Mouse (Mus musculus) embryonic facial prominence, embryonic 14.5 days (tissue): ENCODE data around the gene E2f2. TPM values are rescaled to one million over a fixed set of nuclear protein-coding genes. Genes with fewer than 3 reads are reported as not detected.

ENCODE experiments used
- ATAC-seq: fragments of 200-750 bp; cut with Nextera tagmentation; 2 replicates; pipeline ENCODE4 v1.8.0; 2017; ENCODE audit warnings: low read depth, moderate number of reproducible peaks, moderate TSS enrichment
- DNase-seq: peaks from one replicate; pipeline ENCODE4 v3.0.0-alpha.2; 2015; ENCODE audit warnings: low spot score
- H3K27ac ChIP-seq: fragments of 300-500 bp; sonication (generic); replicated peaks from 2 replicates; pipeline ENCODE4 v1.5.1; 2014; ENCODE audit warnings: low read depth, mild to moderate bottlenecking, low read length, moderate library complexity
- H3K27me3 ChIP-seq: fragments of 300-500 bp; sonication (generic); replicated peaks from 2 replicates; pipeline ENCODE4 v1.6.1; 2014; ENCODE audit warnings: low read length; ENCODE audit not compliant: control insufficient read depth, insufficient read depth
- H3K36me3 ChIP-seq: fragments of 300-500 bp; sonication (generic); 2 replicates; pipeline ENCODE4 v1.6.1; 2014; ENCODE audit warnings: low read length, mixed read lengths; ENCODE audit not compliant: control insufficient read depth, insufficient read depth
- H3K4me1 ChIP-seq: fragments of 300-500 bp; sonication (generic); 2 replicates; pipeline ENCODE4 v1.6.1; 2014; ENCODE audit warnings: antibody characterized with exemption, low read length; ENCODE audit not compliant: control insufficient read depth, insufficient read depth
- H3K4me2 ChIP-seq: fragments of 300-500 bp; sonication (generic); 2 replicates; pipeline ENCODE4 v1.6.1; 2014; ENCODE audit warnings: low read depth, mild to moderate bottlenecking, low read length, moderate library complexity, mixed read lengths
- H3K4me3 ChIP-seq: fragments of 300-500 bp; sonication (generic); 2 replicates; pipeline ENCODE4 v1.5.1; 2014; ENCODE audit warnings: low read depth, mild to moderate bottlenecking, low read length
- H3K9ac ChIP-seq: fragments of 300-500 bp; sonication (generic); 2 replicates; pipeline ENCODE4 v1.6.1; 2014; ENCODE audit warnings: low read depth, mild to moderate bottlenecking, low read length, moderate library complexity, mixed read lengths
- H3K9me3 ChIP-seq: fragments of 300-500 bp; sonication (generic); 2 replicates; pipeline ENCODE4 v1.6.1; 2016; ENCODE audit warnings: low read length; ENCODE audit not compliant: control insufficient read depth
- WGBS: fragments of 180-500 bp; shearing (Covaris S2); extraction: QIAGEN DNeasy Blood & Tissue Kit; methylation state at CpG from one replicate; pipeline ENCODE4 v1.1.7; 2014; 5-methylcytosine and 5-hydroxymethylcytosine counted together
- polyA plus RNA-seq: library from polyadenylated mRNA; unstranded; fragments of >200 nt; fragmentation: Nextera tagmentation; extraction: Ambion mirVana; gene quantifications from 2 replicates; pipeline ENCODE4 v1.2.1, GENCODE M21; 2014

The E2f2 gene
- polyA plus RNA-seq, 1 experiment from 2014 or later, result 10.1 TPM

- no peak overlapping the region for H3K4me3 ChIP-seq
- H3K9me3 ChIP-seq, result no peaks in the 10 kb centered on the region
- H3K36me3 ChIP-seq, result peaks cover 14% of the 10 kb centered on the region; the same call in 1 of the 2 replicates
- H3K27ac ChIP-seq, result no peak overlapping the region
- no peak overlapping the region for H3K9ac ChIP-seq
- WGBS, result 84% methylated on average over 23 of the region's 23 CpGs
- H3K27me3 ChIP-seq, result no peaks in the 10 kb centered on the region
- ATAC-seq (no peak), DNase-seq (no peak)
- H3K4me2 ChIP-seq, result no peak overlapping the region
- peaks cover 13% of the 10 kb centered on the region for H3K4me1 ChIP-seq
Measured at GRCm38 (mm10) chr4:136224677-136225460, 52.7 kb downstream of the E2f2 start.

- Histone ChIP-seq H3K36me3 (peaks cover 11% of the 10 kb centered on the region; the same call in 1 of the 2 replicates), H3K4me3 (no peak overlapping the region), H3K27ac (no peak overlapping the region), H3K9me3 (no peaks in the 10 kb centered on the region), H3K9ac (no peak overlapping the region), H3K4me1 (peaks cover 6% of the 10 kb centered on the region; the same call in 1 of the 2 replicates), H3K27me3 (no peaks in the 10 kb centered on the region), H3K4me2 (no peak overlapping the region)
- DNase-seq (no peak), ATAC-seq (no peak)
- WGBS, result 61% methylated on average over 7 of the region's 7 CpGs
Measured at GRCm38 (mm10) chr4:136227408-136227807, 55.2 kb downstream of the E2f2 start.

GRCm38 (mm10) chr4:136228640-136229039, 56.4 kb downstream of the E2f2 start:
- H3K4me1 ChIP-seq, result peaks cover 5% of the 10 kb centered on the region; the same call in 1 of the 2 replicates
- DNase-seq, result no peak
- H3K27ac ChIP-seq, result no peak overlapping the region
- H3K4me3 ChIP-seq, result no peak overlapping the region
- H3K27me3 ChIP-seq, result no peaks in the 10 kb centered on the region
- H3K36me3 ChIP-seq, result peaks cover 15% of the 10 kb centered on the region
- no peak overlapping the region for H3K4me2 ChIP-seq
- no peak for ATAC-seq
- no peaks in the 10 kb centered on the region for H3K9me3 ChIP-seq
- WGBS, result 80% methylated on average over 5 of the region's 5 CpGs
- H3K9ac ChIP-seq, result no peak overlapping the region

DNA sequence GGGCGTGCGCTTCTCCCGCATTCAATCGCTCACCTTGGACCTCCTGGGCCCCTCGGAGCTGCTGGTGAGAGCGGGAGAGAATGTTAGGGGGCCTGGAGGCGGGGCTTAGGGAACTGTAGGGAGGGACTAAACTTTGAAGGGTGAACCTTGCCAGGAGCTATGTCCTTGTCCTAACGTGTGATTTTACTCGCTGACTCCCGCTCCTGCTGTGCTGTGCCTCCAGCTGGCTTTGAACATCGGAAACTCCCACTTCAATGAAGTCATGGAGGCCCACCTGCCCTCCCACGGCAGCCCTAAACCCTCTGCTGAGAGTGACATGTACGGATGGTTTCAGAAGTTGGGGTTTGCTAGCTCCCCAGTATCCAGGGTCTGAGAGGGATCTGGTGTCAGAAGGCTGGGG, 66.5 kb downstream of the E2f2 start:
- no peak for ATAC-seq
- Histone ChIP-seq H3K36me3 (peaks cover 62% of the 10 kb centered on the region), H3K4me3 (no peak overlapping the region), H3K4me2 (no peak overlapping the region), H3K9ac (no peak overlapping the region), H3K27ac (no peak overlapping the region), H3K4me1 (no peaks in the 10 kb centered on the region), H3K27me3 (peaks cover 13% of the 10 kb centered on the region), H3K9me3 (no peaks in the 10 kb centered on the region)
- 30% methylated on average over 10 of the region's 13 CpGs for WGBS
- no peak for DNase-seq

- Histone ChIP-seq H3K4me2 (no peak overlapping the region), H3K4me1 (no peaks in the 10 kb centered on the region), H3K9ac (no peak overlapping the region), H3K27me3 (peaks cover 13% of the 10 kb centered on the region), H3K36me3 (peaks cover 65% of the 10 kb centered on the region), H3K9me3 (no peaks in the 10 kb centered on the region), H3K27ac (no peak overlapping the region), H3K4me3 (no peak overlapping the region)
- no peak for DNase-seq
- no peak for ATAC-seq
- whole genome bisulfite sequencing, result 80% methylated on average over 9 of the region's 9 CpGs
Measured at GRCm38 (mm10) chr4:136239111-136239510, 66.9 kb downstream of the E2f2 start.

DNA sequence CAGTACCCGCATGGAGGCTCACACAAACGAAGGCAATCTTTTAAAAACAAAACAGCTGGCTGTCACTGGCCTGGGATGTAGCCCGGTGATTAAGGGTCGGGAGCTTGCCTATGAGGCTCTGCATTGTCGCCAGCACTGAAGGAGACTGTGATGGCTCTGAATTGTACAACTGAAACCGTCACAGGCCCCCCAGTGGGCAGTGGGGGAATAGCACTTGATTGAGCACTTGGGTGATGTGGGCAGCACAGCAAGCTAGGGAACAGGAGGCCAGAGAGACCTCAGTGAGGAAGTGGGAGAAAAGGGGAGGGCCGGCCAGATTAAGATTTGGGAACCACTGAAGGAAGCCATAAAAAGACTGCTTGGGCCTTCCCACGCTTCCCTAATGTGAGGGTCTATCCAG, 67.4 kb downstream of the E2f2 start:
- peaks cover 13% of the 10 kb centered on the region for H3K27me3 ChIP-seq
- DNase-seq (peak; percentile 59), ATAC-seq (peak; percentile 70)
- H3K4me1 ChIP-seq, result no peaks in the 10 kb centered on the region
- no peak overlapping the region for H3K27ac ChIP-seq
- H3K9ac ChIP-seq, result no peak overlapping the region
- H3K4me3 ChIP-seq, result no peak overlapping the region
- 19% methylated on average over 8 of the region's 8 CpGs for WGBS
- H3K36me3 ChIP-seq, result peaks cover 65% of the 10 kb centered on the region
- no peak overlapping the region for H3K4me2 ChIP-seq
- H3K9me3 ChIP-seq, result no peaks in the 10 kb centered on the region

GRCm38 (mm10) chr4:136240123-136240522, 67.9 kb downstream of the E2f2 start:
- Histone ChIP-seq H3K9ac (no peak overlapping the region), H3K36me3 (peaks cover 63% of the 10 kb centered on the region), H3K27ac (no peak overlapping the region), H3K4me2 (no peak overlapping the region), H3K4me3 (no peak overlapping the region), H3K27me3 (peaks cover 14% of the 10 kb centered on the region), H3K4me1 (no peaks in the 10 kb centered on the region), H3K9me3 (no peaks in the 10 kb centered on the region)
- 53% methylated on average over 11 of the region's 14 CpGs for WGBS
- no peak for ATAC-seq
- no peak for DNase-seq

DNA sequence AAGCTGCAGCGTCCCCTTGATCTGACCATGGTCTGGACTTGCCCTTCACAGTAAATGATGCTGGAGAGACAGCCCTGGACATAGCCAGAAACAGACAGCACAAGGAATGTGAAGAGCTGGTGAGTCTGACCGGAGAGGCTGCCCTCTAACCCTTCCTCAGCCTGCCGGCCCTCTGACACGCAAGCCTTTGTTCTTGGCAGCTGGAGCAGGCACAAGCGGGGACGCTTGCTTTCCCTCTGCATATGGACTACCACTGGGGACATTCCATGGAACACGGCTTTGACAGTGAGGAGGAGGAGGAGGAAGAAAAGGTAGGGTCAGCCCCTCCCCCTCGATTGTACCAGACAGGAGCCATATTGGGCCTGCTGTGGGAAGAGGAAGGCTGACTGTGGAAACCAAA, 68.8 kb downstream of the E2f2 start:
- ATAC-seq (no peak), DNase-seq (no peak)
- H3K9ac ChIP-seq, result no peak overlapping the region
- WGBS, result 37% methylated on average over 7 of the region's 8 CpGs
- no peaks in the 10 kb centered on the region for H3K4me1 ChIP-seq
- H3K9me3 ChIP-seq, result no peaks in the 10 kb centered on the region
- no peak overlapping the region for H3K4me3 ChIP-seq
- peaks cover 22% of the 10 kb centered on the region for H3K27me3 ChIP-seq
- H3K27ac ChIP-seq, result no peak overlapping the region
- no peak overlapping the region for H3K4me2 ChIP-seq
- peaks cover 59% of the 10 kb centered on the region for H3K36me3 ChIP-seq
